Mouse (Mus musculus) erythroblast, adult 5-6 weeks (primary cell): ENCODE data around the gene Auts2. TPM values are rescaled to one million over a fixed set of nuclear protein-coding genes. Genes with fewer than 3 reads are reported as not detected.

Experiments
- ATAC-seq: replicated peaks from 2 replicates; pipeline ENCODE4 v1.8.0; 2016; ENCODE audit warnings: moderate number of reproducible peaks, mild to moderate bottlenecking, moderate TSS enrichment, inconsistent platforms; ENCODE audit not compliant: poor library complexity, low FRiP score, severe bottlenecking
- total RNA-seq, 2 experiments: library from RNA; stranded (forward) in 1 of 2; stranded (reverse) in 1 of 2; fragments of 150-400 nt in 1 of 2; fragments of 200-764, 138-1000 nt in 1 of 2; gene quantifications; 2 replicates each; pipeline versions ENCODE4 v1.2.3 to v1.2.4; 2015 to 2017; ENCODE audit warnings: low replicate concordance in 2 of 2

Auts2 gene
- total RNA-seq, 2 experiments from 2014 or later = 0.34 to 1.2 TPM

- no peak for ATAC-seq
Measured at GRCm38 (mm10) chr5:132290606-132291535, 252.3 kb downstream of the Auts2 start.

- no peak for ATAC-seq
Measured at GRCm38 (mm10) chr5:132283741-132284140, 259.4 kb downstream of the Auts2 start.

GRCm38 (mm10) chr5:132274098-132274898, 268.8 kb downstream of the Auts2 start:
- ATAC-seq = no peak

- ATAC-seq = no peak
Measured at GRCm38 (mm10) chr5:132272132-132272531, 271.0 kb downstream of the Auts2 start.

GRCm38 (mm10) chr5:132270896-132271295, 272.2 kb downstream of the Auts2 start:
- no peak for ATAC-seq

- ATAC-seq = no peak
Measured at GRCm38 (mm10) chr5:132270074-132270473, 273.1 kb downstream of the Auts2 start.

GRCm38 (mm10) chr5:132268351-132268967, 274.7 kb downstream of the Auts2 start:
- no peak for ATAC-seq

GRCm38 (mm10) chr5:132265015-132265414, 278.1 kb downstream of the Auts2 start:
- ATAC-seq = no peak

- no peak for ATAC-seq
Measured at GRCm38 (mm10) chr5:132261750-132262149, 281.4 kb downstream of the Auts2 start.

- no peak for ATAC-seq
Measured at GRCm38 (mm10) chr5:132258882-132259281, 284.3 kb downstream of the Auts2 start.

GRCm38 (mm10) chr5:132255579-132255978, 287.6 kb downstream of the Auts2 start:
- ATAC-seq = no peak

- ATAC-seq = no peak
Measured at GRCm38 (mm10) chr5:132249523-132249922, 293.6 kb downstream of the Auts2 start.

- ATAC-seq = no peak
Measured at GRCm38 (mm10) chr5:132248069-132248468, 295.1 kb downstream of the Auts2 start.

- ATAC-seq = no peak
Measured at GRCm38 (mm10) chr5:132235460-132235859, 307.7 kb downstream of the Auts2 start.

GRCm38 (mm10) chr5:132234471-132234870, 308.7 kb downstream of the Auts2 start:
- ATAC-seq = no peak

GRCm38 (mm10) chr5:132231280-132232047, 311.7 kb downstream of the Auts2 start:
- ATAC-seq = no peak

GRCm38 (mm10) chr5:132229644-132230357, 313.3 kb downstream of the Auts2 start:
- ATAC-seq = no peak

GRCm38 (mm10) chr5:132229023-132229422, 314.1 kb downstream of the Auts2 start:
- ATAC-seq = no peak

- no peak for ATAC-seq
Measured at GRCm38 (mm10) chr5:132220376-132220930, 322.7 kb downstream of the Auts2 start.
